Mouse (Mus musculus): Measurements from ENCODE around the gene Bptf. TPM values are rescaled to one million over a fixed set of nuclear protein-coding genes. Genes with fewer than 3 reads are reported as not detected.
"Not testable (repeated sequence)": the region's sequence is repeated elsewhere in the genome, so short reads cannot be mapped to it uniquely, and the experiment has no call there.

Bptf gene
- polyA plus RNA-seq (2016; fragmentation: Nextera tagmentation; extraction: Ambion mirVana): 30.1 and 31.7 TPM in 2 replicates

DNA sequence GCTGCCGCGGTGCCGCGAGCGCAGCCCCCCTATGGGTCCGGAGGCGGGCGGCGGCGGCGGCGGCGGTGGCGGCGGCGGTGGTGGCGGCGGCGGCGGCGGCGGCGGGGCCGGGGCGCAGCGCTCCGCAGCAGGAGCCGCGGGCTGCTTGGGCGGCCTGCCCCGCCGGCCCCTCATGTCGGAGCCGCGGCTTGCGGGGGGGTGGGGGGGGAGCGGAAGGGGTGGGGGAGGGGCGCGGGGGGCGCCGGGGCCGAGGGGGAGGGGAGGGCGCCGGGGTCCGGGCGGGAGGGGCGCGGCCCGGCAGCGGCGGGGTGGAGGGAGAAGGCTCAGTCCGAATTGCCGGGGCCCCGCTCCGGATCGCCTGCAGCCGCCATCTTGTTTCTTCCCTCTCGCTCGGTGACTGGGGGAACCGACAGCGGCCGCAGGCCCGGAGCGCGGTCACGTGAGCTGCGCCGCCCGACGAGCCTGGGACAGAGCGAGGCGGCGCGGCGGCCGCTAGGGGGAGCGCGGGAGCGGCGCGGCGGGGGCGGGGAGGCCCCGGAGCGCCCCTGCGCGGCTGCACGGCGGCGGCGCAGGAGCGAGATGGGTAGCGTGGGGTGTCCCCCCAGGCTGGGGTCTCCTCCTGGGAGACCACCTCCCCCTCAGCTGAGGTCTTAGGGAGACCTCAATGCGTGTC is at the start of gene Bptf:
Gene Bptf (minus strand): TSS at position 379 of the 673 bp plus-strand sequence.
- under 1% methylated on average over 64 of the region's 94 CpGs for WGBS
- Histone ChIP-seq H3K27me3 (ENCODE audit: low read depth, poor library complexity, severe bottlenecking) (no peaks in the 10 kb centered on the region), H3K27ac (replicated peaks) (peak within 1 kb of the TSS; percentile 99), H3K4me1 (peaks cover 26% of the 10 kb centered on the region), H3K4me3 (peak within 1 kb of the TSS; percentile 91), H3K9me3 (replicated peaks) (no peaks in the 10 kb centered on the region), H3K36me3 (peaks cover 4% of the 10 kb centered on the region; the same call in 1 of the 2 replicates)
- peak; percentile 92 for DNase-seq (ENCODE audit: low spot score)

DNA sequence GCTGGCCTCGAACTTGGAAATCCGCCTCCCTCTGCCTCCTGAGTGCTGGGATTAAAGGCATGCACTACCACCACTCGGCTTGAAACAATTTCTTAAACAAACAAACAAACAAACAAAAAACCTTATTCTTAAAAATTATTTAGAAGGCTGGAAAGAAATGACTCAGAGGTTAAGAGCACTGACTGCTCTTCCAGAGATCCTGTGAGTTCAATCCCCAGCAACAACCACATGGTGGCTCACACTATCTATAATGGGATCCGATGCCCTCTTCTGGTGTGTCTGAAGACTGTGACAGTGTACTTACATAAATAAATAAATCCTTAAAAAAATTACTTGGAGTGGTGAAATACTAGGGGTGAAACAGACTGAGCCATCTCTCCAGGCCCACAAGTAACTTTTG is 29.3 kb upstream of the Bptf start:
- WGBS: 86% methylated on average over 4 of the region's 4 CpGs

DNA sequence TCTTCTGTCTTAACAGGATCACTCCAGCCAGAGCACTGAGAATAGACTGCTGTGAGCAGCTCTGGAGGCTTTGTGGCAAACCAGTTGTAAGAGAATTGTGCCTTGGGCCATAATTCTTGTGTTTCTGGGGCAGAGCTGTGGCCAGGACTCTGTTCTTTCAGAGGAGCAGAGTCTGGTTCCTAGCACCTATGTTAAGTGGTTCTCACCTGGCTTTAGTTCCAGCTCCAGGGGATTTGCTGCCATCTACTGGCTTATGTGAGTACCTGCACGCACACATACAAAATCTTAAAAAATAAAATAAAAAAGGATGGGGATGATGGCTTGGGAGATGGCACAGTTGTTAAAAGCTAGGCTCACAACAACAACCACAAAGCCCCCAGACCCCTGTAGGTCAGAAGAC is 27.1 kb upstream of the Bptf start:
- H3K9me3 ChIP-seq (replicated peaks): no peaks in the 10 kb centered on the region
- no peaks in the 10 kb centered on the region for H3K27me3 ChIP-seq (ENCODE audit: low read depth, poor library complexity, severe bottlenecking)
- 35% methylated on average over 1 of the region's 1 CpGs for WGBS
- no peak overlapping the region for H3K27ac ChIP-seq (replicated peaks)
- H3K4me1 ChIP-seq: peaks cover 11% of the 10 kb centered on the region
- no peak overlapping the region for H3K4me3 ChIP-seq
- no peak for DNase-seq (ENCODE audit: low spot score)
- H3K36me3 ChIP-seq: no peaks in the 10 kb centered on the region

More for the DNA sequence above, 29.3 kb upstream of the Bptf start:
- Histone ChIP-seq H3K27ac (replicated peaks) (no peak overlapping the region), H3K4me1 (peaks cover 11% of the 10 kb centered on the region), H3K36me3 (peaks cover 14% of the 10 kb centered on the region), H3K27me3 (ENCODE audit: low read depth, poor library complexity, severe bottlenecking) (no peaks in the 10 kb centered on the region), H3K4me3 (no peak overlapping the region), H3K9me3 (replicated peaks) (no peaks in the 10 kb centered on the region)
- DNase-seq (ENCODE audit: low spot score): no peak

DNA sequence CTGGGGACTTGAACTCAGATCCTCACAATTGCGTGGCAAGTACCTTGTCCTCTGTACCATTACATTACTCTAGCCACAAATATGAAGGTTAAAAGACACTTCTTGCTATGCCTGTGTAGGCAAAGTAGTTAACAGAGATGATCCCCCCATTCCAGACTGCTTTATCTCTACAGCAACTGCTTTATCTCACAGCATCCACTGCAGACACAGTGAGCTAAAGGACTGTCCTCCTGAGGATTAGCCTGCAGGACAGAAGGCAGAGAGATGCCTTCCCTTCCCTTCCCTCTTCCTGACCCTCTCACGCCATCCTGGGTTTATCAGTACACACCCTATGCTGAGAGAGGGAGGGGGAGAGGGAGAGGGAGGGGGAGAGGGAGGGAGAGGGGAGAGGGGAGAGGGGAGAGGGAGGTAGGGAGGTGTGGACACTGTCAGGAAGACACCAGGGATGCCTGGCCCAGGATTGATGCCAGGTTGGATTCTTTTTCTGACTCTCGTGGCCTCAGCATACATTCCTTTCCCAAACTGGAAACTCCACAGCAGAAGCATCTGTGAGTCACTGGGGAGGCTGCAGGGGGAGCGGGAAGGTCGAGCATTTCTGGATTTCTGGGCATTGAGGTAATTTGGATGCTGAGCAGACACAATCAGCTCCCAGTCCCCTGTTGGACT is 25.2 kb upstream of the Bptf start:
- no peak for DNase-seq (ENCODE audit: low spot score)
- Histone ChIP-seq H3K4me3 (no peak overlapping the region), H3K27me3 (ENCODE audit: low read depth, poor library complexity, severe bottlenecking) (no peaks in the 10 kb centered on the region), H3K4me1 (peaks cover 11% of the 10 kb centered on the region), H3K9me3 (replicated peaks) (no peaks in the 10 kb centered on the region), H3K27ac (replicated peaks) (no peak overlapping the region), H3K36me3 (no peaks in the 10 kb centered on the region)
- 61% methylated on average over 5 of the region's 5 CpGs for WGBS

DNA sequence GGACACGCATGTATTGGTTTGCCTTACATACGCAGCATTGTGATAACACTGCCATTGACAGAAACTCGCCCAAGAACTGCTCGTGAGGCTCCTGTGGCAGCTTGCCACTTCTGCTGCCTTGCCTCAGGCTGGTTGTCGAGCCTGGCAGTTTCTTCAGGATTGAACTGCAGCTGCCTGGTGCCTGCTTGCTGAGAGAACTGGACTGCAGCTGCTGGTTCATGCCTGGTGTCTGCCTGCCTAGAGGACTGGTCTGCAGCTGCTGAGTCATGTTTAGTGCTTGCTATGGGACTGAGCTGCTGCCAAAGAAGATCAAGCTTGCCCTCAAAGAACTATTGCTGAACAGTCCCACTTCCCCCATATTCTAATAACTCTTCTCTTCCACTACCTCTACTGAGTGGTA is 23.4 kb upstream of the Bptf start:
- peaks cover 11% of the 10 kb centered on the region for H3K4me1 ChIP-seq
- H3K4me3 ChIP-seq: no peak overlapping the region
- WGBS: 90% methylated on average over 5 of the region's 5 CpGs
- no peak overlapping the region for H3K27ac ChIP-seq (replicated peaks)
- no peaks in the 10 kb centered on the region for H3K36me3 ChIP-seq
- no peak for DNase-seq (ENCODE audit: low spot score)
- H3K27me3 ChIP-seq (ENCODE audit: low read depth, poor library complexity, severe bottlenecking): no peaks in the 10 kb centered on the region
- H3K9me3 ChIP-seq (replicated peaks): no peaks in the 10 kb centered on the region

DNA sequence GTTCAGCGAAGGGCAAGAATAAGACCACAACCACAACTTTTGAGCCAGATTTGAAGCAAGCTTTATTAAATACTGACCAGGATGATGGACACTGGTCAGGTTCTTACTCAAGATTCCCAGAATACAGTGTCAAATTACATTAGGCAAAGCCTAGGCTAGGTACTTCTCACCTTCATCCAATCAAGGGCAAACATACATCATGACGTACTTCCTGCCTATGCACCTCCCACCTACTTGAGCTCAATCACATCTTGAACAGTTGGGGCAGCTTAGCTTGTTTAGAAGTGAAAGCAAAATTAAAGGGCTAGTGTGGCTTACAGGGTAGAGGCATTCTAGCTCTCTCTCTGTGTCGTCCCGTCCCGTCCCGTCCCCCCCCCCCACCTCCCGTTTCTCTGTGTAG is 22.5 kb upstream of the Bptf start:
- peaks cover 3% of the 10 kb centered on the region; the same call in 1 of the 2 replicates for H3K4me1 ChIP-seq
- no peaks in the 10 kb centered on the region for H3K27me3 ChIP-seq (ENCODE audit: low read depth, poor library complexity, severe bottlenecking)
- no peak overlapping the region for H3K4me3 ChIP-seq
- H3K9me3 ChIP-seq (replicated peaks): no peaks in the 10 kb centered on the region
- no peaks in the 10 kb centered on the region for H3K36me3 ChIP-seq
- no peak for DNase-seq (ENCODE audit: low spot score)
- 66% methylated on average over 7 of the region's 7 CpGs for WGBS
- no peak overlapping the region for H3K27ac ChIP-seq (replicated peaks)

DNA sequence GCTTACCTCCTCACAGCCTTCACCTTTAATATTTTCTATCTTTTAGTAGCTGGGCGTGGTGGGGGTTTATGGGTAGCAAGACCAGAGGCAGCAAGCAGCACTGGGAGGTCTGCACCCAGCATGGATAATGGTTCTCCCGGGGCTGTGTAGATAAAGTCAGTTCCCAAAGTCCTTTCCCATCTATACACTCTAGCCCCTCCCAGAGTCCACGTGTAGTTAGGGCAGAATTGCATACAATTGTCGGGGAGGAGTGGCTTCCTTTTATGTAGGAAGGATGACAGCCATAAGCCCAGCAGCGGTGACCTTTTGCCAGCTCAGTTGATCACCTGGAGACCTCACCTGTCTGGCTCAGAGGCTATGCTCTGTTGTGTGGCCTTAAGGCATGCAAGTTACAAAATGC is 21.7 kb upstream of the Bptf start:
- H3K4me1 ChIP-seq: peaks cover 3% of the 10 kb centered on the region; the same call in 1 of the 2 replicates
- no peak for DNase-seq (ENCODE audit: low spot score)
- H3K36me3 ChIP-seq: no peaks in the 10 kb centered on the region
- no peaks in the 10 kb centered on the region for H3K9me3 ChIP-seq (replicated peaks)
- 82% methylated on average over 5 of the region's 5 CpGs for WGBS
- no peaks in the 10 kb centered on the region for H3K27me3 ChIP-seq (ENCODE audit: low read depth, poor library complexity, severe bottlenecking)
- no peak overlapping the region for H3K4me3 ChIP-seq
- H3K27ac ChIP-seq (replicated peaks): no peak overlapping the region

DNA sequence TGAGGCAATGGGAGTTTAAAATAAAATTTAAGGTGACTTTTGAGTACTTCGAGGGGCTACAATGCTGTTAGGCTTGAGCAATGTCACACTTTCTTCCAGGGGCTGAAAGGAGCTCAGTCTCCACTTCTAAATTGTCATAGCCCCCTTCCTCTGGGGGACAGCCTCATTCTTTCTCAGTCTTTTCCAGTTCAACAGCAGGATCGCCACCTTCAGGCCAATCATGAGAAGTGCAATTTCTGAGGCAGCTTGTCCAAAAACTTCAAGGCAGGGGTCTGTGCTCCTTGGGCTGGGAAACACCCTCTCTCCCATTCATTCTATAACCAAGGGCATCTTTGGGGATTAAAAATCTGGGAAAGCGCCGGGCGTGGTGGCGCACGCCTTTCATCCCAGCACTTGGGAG is 19.9 kb upstream of the Bptf start:
- no peak for DNase-seq (ENCODE audit: low spot score)
- no peaks in the 10 kb centered on the region for H3K9me3 ChIP-seq (replicated peaks)
- H3K4me1 ChIP-seq: no peaks in the 10 kb centered on the region
- no peak overlapping the region for H3K4me3 ChIP-seq
- no peaks in the 10 kb centered on the region for H3K27me3 ChIP-seq (ENCODE audit: low read depth, poor library complexity, severe bottlenecking)
- H3K36me3 ChIP-seq: no peaks in the 10 kb centered on the region
- 75% methylated on average over 7 of the region's 7 CpGs for WGBS
- no peak overlapping the region for H3K27ac ChIP-seq (replicated peaks)

DNA sequence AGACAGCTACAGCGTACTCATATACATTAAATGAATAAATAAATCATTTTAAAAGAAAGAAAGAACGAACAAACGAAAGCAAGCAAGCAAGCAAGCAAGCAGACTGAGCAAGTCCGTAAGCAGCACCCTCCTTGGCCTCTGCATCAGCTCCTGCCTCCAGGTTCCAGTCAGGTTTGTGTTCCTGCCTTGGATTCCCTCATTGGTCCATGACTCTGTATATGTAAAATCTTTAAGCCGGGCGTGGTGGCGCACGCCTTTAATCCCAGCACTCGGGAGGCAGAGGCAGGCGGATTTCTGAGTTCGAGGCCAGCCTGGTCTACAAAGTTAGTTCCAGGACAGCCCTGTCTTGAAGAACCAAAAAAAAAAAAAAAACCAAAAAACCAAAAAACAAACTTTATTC is 12.0 kb upstream of the Bptf start:
- not testable (repeated sequence) for H3K9me3 ChIP-seq (replicated peaks); H3K4me3 ChIP-seq; H3K4me1 ChIP-seq; H3K36me3 ChIP-seq; DNase-seq (ENCODE audit: low spot score); H3K27ac ChIP-seq (replicated peaks); H3K27me3 ChIP-seq (ENCODE audit: low read depth, poor library complexity, severe bottlenecking)
- WGBS: 93% methylated on average over 11 of the region's 11 CpGs

DNA sequence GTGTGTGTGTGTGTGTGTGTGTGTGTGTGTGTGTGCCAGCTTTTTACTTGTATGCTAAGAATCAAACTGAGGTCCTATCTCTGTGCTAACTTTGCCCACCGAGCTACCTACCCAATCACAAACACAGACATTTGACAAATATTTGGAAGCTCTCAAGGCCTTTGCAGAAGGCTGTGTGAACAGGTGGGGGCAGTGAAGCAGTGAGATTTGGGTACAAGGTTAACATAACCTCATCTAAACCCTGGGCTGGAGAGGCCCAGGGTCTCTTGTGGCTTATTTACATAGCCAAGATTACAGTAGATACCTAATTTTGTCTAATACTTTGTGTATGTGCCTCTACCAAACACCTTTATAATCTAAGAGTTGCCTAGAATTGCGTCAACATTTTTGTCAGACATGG is 10.5 kb upstream of the Bptf start:
- H3K4me1 ChIP-seq: no peaks in the 10 kb centered on the region
- 88% methylated on average over 2 of the region's 2 CpGs for WGBS
- no peaks in the 10 kb centered on the region for H3K27me3 ChIP-seq (ENCODE audit: low read depth, poor library complexity, severe bottlenecking)
- no peak for DNase-seq (ENCODE audit: low spot score)
- no peak overlapping the region for H3K27ac ChIP-seq (replicated peaks)
- H3K4me3 ChIP-seq: no peak overlapping the region
- no peaks in the 10 kb centered on the region for H3K36me3 ChIP-seq
- H3K9me3 ChIP-seq (replicated peaks): no peaks in the 10 kb centered on the region

DNA sequence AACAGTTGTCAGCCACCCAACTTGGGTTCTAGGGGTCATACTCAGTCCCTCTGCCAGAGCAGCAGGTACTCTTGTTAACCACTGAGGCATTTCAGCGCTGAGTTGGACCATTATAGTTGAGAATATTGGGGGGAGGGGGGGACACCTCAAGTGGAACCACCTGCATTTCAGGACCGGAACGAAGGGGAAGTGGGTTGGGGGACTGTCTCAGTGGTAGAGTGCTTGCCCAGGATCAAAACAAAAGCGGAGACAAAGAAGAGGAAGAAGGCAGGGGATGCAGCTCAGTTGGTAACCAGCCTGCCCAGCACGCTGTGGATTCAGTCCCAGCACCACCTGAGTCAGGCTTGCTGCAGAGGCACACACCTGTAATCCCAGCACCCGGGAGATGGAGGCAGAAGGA is 8.8 kb upstream of the Bptf start:
- no peaks in the 10 kb centered on the region for H3K36me3 ChIP-seq
- no peaks in the 10 kb centered on the region for H3K4me1 ChIP-seq
- DNase-seq (ENCODE audit: low spot score): no peak
- no peaks in the 10 kb centered on the region for H3K9me3 ChIP-seq (replicated peaks)
- H3K27ac ChIP-seq (replicated peaks): no peak overlapping the region; the same call in 1 of the 2 replicates
- no peaks in the 10 kb centered on the region for H3K27me3 ChIP-seq (ENCODE audit: low read depth, poor library complexity, severe bottlenecking)
- whole genome bisulfite sequencing: 27% methylated on average over 6 of the region's 6 CpGs
- no peak overlapping the region for H3K4me3 ChIP-seq

DNA sequence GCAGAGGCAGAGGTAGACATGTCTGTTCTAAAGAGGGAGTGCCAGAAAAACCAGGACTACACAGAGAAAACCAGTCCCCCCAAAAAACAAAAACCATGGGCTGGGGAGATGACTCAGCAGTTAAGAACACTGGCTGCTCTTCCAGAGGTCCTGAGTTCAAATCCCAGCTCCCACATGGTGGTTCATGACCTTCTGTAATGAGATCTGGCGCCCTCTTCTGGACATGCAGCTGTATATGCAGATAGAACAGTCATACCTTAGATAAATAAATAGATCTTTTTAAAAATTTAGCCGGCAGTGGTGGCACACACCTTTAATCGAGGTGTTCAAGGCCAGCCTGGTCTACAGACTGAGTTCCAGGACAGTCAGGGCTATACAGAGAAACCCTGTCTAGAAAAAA is 6.7 kb upstream of the Bptf start:
- H3K4me3 ChIP-seq: no peak overlapping the region
- WGBS: 79% methylated on average over 3 of the region's 3 CpGs
- H3K9me3 ChIP-seq (replicated peaks): no peaks in the 10 kb centered on the region
- no peak overlapping the region for H3K27ac ChIP-seq (replicated peaks)
- no peak for DNase-seq (ENCODE audit: low spot score)
- no peaks in the 10 kb centered on the region for H3K27me3 ChIP-seq (ENCODE audit: low read depth, poor library complexity, severe bottlenecking)
- H3K36me3 ChIP-seq: no peaks in the 10 kb centered on the region
- H3K4me1 ChIP-seq: no peaks in the 10 kb centered on the region

DNA sequence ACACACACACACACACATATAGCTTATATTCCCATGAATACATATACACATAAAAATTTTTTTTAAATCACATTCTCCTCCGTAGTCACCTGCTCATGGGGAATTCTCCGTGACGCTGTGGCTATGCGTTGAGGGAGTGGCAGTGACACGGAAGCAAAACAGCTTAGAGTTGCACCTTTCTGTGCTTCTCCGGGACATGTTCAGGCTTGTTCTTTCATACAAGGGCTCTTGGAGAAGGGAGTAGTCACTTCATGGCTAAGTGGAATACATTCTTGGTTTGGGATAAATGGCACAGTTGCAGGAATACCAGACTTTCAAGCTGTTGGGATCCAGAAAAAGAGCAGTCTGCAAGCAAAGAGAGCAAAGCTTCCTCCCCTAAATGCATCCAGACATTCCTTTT is 5.7 kb upstream of the Bptf start:
- H3K36me3 ChIP-seq: no peaks in the 10 kb centered on the region
- DNase-seq (ENCODE audit: low spot score): no peak
- no peaks in the 10 kb centered on the region for H3K27me3 ChIP-seq (ENCODE audit: low read depth, poor library complexity, severe bottlenecking)
- H3K4me3 ChIP-seq: no peak overlapping the region
- no peak overlapping the region for H3K27ac ChIP-seq (replicated peaks)
- peaks cover 3% of the 10 kb centered on the region for H3K4me1 ChIP-seq
- no peaks in the 10 kb centered on the region for H3K9me3 ChIP-seq (replicated peaks)
- 95% methylated on average over 6 of the region's 6 CpGs for WGBS

Data from midbrain, embryonic 10.5 days (tissue).